Mouse (Mus musculus) embryonic facial prominence, embryonic 13.5 days (tissue): ENCODE results near the gene Pigu. TPM values are rescaled to one million over a fixed set of nuclear protein-coding genes. Genes with fewer than 3 reads are reported as not detected.

Experiments
- ATAC-seq: fragments of 200-750 bp; cut with Nextera tagmentation; 2 replicates; pipeline ENCODE4 v1.8.0; 2017; ENCODE audit warnings: low read depth; ENCODE audit not compliant: insufficient number of reproducible peaks, insufficient read depth, low FRiP score, low TSS enrichment
- H3K27ac ChIP-seq: fragments of 300-500 bp; sonication (generic); 2 replicates; pipeline ENCODE4 v1.5.1; 2015; ENCODE audit warnings: moderate library complexity, mild to moderate bottlenecking, inconsistent platforms
- H3K27me3 ChIP-seq: fragments of 300-500 bp; sonication (generic); 2 replicates; pipeline ENCODE4 v1.6.1; 2015; ENCODE audit warnings: mild to moderate bottlenecking, inconsistent platforms
- H3K36me3 ChIP-seq: fragments of 300-500 bp; sonication (generic); 2 replicates; pipeline ENCODE4 v1.6.1; 2015; ENCODE audit warnings: mild to moderate bottlenecking, inconsistent platforms
- H3K4me1 ChIP-seq: fragments of 300-500 bp; sonication (generic); 2 replicates; pipeline ENCODE4 v1.6.1; 2015; ENCODE audit warnings: inconsistent platforms
- H3K4me2 ChIP-seq: fragments of 300-500 bp; sonication (generic); 2 replicates; pipeline ENCODE4 v1.6.1; 2015; ENCODE audit warnings: moderate library complexity, mild to moderate bottlenecking, inconsistent platforms
- H3K4me3 ChIP-seq: fragments of 300-500 bp; sonication (generic); 2 replicates; pipeline ENCODE4 v1.5.1; 2015; ENCODE audit warnings: mild to moderate bottlenecking, inconsistent platforms
- H3K9ac ChIP-seq: fragments of 300-500 bp; sonication (generic); 2 replicates; pipeline ENCODE4 v1.6.1; 2015; ENCODE audit warnings: mild to moderate bottlenecking, inconsistent platforms
- H3K9me3 ChIP-seq: fragments of 300-500 bp; sonication (generic); 2 replicates; pipeline ENCODE4 v1.6.1; 2016; ENCODE audit warnings: inconsistent platforms
- WGBS: fragments of 180-500 bp; shearing (Covaris S2); methylation state at CpG from one replicate; pipeline ENCODE4 v1.1.7; 2015; ENCODE audit warnings: mixed read lengths; 5-methylcytosine and 5-hydroxymethylcytosine counted together
- polyA plus RNA-seq: library from polyadenylated mRNA; unstranded; fragments of >200 nt; fragmentation: Nextera tagmentation; extraction: Ambion mirVana; gene quantifications from 2 replicates; pipeline ENCODE4 v1.2.1, GENCODE M21; 2015

Pigu gene
- polyA plus RNA-seq, 1 experiment from 2014 or later: 48.0 TPM

GRCm38 (mm10) chr2:155326001-155326400, 31.2 kb downstream of the Pigu start:
- no peak for ATAC-seq
- Histone ChIP-seq H3K4me2 (no peak overlapping the region), H3K4me1 (no peaks in the 10 kb centered on the region), H3K27ac (no peak overlapping the region), H3K9me3 (no peaks in the 10 kb centered on the region), H3K27me3 (no peaks in the 10 kb centered on the region), H3K4me3 (no peak overlapping the region), H3K36me3 (peaks cover 51% of the 10 kb centered on the region), H3K9ac (no peak overlapping the region)
- 91% methylated on average over 4 of the region's 4 CpGs for WGBS

GRCm38 (mm10) chr2:155320596-155320995, 36.6 kb downstream of the Pigu start:
- WGBS: 69% methylated on average over 5 of the region's 5 CpGs
- no peak overlapping the region for H3K27ac ChIP-seq
- H3K9ac ChIP-seq: no peak overlapping the region
- no peak for ATAC-seq
- H3K27me3 ChIP-seq: no peaks in the 10 kb centered on the region
- H3K4me3 ChIP-seq: no peak overlapping the region
- H3K9me3 ChIP-seq: no peaks in the 10 kb centered on the region
- H3K4me1 ChIP-seq: no peaks in the 10 kb centered on the region; the same call in 1 of the 2 replicates
- H3K4me2 ChIP-seq: no peak overlapping the region
- peaks cover 38% of the 10 kb centered on the region for H3K36me3 ChIP-seq

GRCm38 (mm10) chr2:155318618-155319017, 38.6 kb downstream of the Pigu start:
- Histone ChIP-seq H3K9me3 (no peaks in the 10 kb centered on the region), H3K4me3 (no peak overlapping the region), H3K36me3 (peaks cover 45% of the 10 kb centered on the region), H3K9ac (no peak overlapping the region), H3K27ac (no peak overlapping the region), H3K4me1 (no peaks in the 10 kb centered on the region; the same call in 1 of the 2 replicates), H3K4me2 (no peak overlapping the region), H3K27me3 (no peaks in the 10 kb centered on the region)
- WGBS: 89% methylated on average over 2 of the region's 2 CpGs
- no peak for ATAC-seq

GRCm38 (mm10) chr2:155313671-155314070, 43.6 kb downstream of the Pigu start:
- ATAC-seq: no peak
- Histone ChIP-seq H3K4me3 (no peak overlapping the region), H3K27ac (no peak overlapping the region), H3K27me3 (no peaks in the 10 kb centered on the region), H3K4me1 (peaks cover 8% of the 10 kb centered on the region), H3K9ac (no peak overlapping the region), H3K36me3 (peaks cover 41% of the 10 kb centered on the region), H3K4me2 (no peak overlapping the region), H3K9me3 (no peaks in the 10 kb centered on the region)
- 41% methylated on average over 6 of the region's 6 CpGs for WGBS

GRCm38 (mm10) chr2:155308936-155309592, 48.2 kb downstream of the Pigu start:
- peak overlapping the region; percentile 60; the same call in 1 of the 2 replicates for H3K27ac ChIP-seq
- H3K9me3 ChIP-seq: no peaks in the 10 kb centered on the region
- H3K27me3 ChIP-seq: no peaks in the 10 kb centered on the region
- H3K9ac ChIP-seq: no peak overlapping the region
- no peak overlapping the region for H3K4me2 ChIP-seq
- ATAC-seq: no peak
- 28% methylated on average over 3 of the region's 3 CpGs for WGBS
- peaks cover 8% of the 10 kb centered on the region for H3K4me1 ChIP-seq
- H3K4me3 ChIP-seq: no peak overlapping the region
- peaks cover 43% of the 10 kb centered on the region for H3K36me3 ChIP-seq

- H3K36me3 ChIP-seq: peaks cover 64% of the 10 kb centered on the region
- H3K4me3 ChIP-seq: no peak overlapping the region
- H3K27me3 ChIP-seq: no peaks in the 10 kb centered on the region
- no peaks in the 10 kb centered on the region for H3K4me1 ChIP-seq
- H3K4me2 ChIP-seq: no peak overlapping the region
- no peak overlapping the region for H3K9ac ChIP-seq
- no peak for ATAC-seq
- 86% methylated on average over 4 of the region's 4 CpGs for WGBS
- H3K9me3 ChIP-seq: no peaks in the 10 kb centered on the region
- no peak overlapping the region for H3K27ac ChIP-seq
Observed at GRCm38 (mm10) chr2:155299563-155299962, 57.7 kb downstream of the Pigu start.

GRCm38 (mm10) chr2:155295453-155295852, 61.8 kb downstream of the Pigu start:
- H3K9ac ChIP-seq: no peak overlapping the region
- H3K4me2 ChIP-seq: no peak overlapping the region
- peaks cover 86% of the 10 kb centered on the region for H3K36me3 ChIP-seq
- WGBS: 95% methylated on average over 6 of the region's 6 CpGs
- no peak for ATAC-seq
- H3K4me3 ChIP-seq: no peak overlapping the region
- H3K4me1 ChIP-seq: no peaks in the 10 kb centered on the region
- no peaks in the 10 kb centered on the region for H3K9me3 ChIP-seq
- H3K27ac ChIP-seq: no peak overlapping the region
- H3K27me3 ChIP-seq: no peaks in the 10 kb centered on the region

- WGBS: 91% methylated on average over 4 of the region's 4 CpGs
- Histone ChIP-seq H3K27me3 (no peaks in the 10 kb centered on the region), H3K4me2 (no peak overlapping the region), H3K4me1 (no peaks in the 10 kb centered on the region), H3K9me3 (no peaks in the 10 kb centered on the region), H3K36me3 (peaks cover 82% of the 10 kb centered on the region), H3K27ac (no peak overlapping the region), H3K4me3 (no peak overlapping the region), H3K9ac (no peak overlapping the region)
- no peak for ATAC-seq
Observed at GRCm38 (mm10) chr2:155293946-155294345, 63.3 kb downstream of the Pigu start.

- Histone ChIP-seq H3K9me3 (no peaks in the 10 kb centered on the region), H3K4me1 (no peaks in the 10 kb centered on the region), H3K4me3 (no peak overlapping the region), H3K27me3 (no peaks in the 10 kb centered on the region), H3K9ac (no peak overlapping the region), H3K4me2 (no peak overlapping the region), H3K27ac (no peak overlapping the region), H3K36me3 (peaks cover 77% of the 10 kb centered on the region)
- WGBS: 92% methylated on average over 2 of the region's 2 CpGs
- ATAC-seq: no peak
Observed at GRCm38 (mm10) chr2:155293382-155293781, 63.8 kb downstream of the Pigu start.

GRCm38 (mm10) chr2:155290066-155290465, 67.2 kb downstream of the Pigu start:
- WGBS: 91% methylated on average over 8 of the region's 8 CpGs
- no peaks in the 10 kb centered on the region for H3K9me3 ChIP-seq
- no peak overlapping the region for H3K9ac ChIP-seq
- H3K27me3 ChIP-seq: no peaks in the 10 kb centered on the region
- H3K4me1 ChIP-seq: no peaks in the 10 kb centered on the region
- H3K4me2 ChIP-seq: no peak overlapping the region
- no peak for ATAC-seq
- H3K27ac ChIP-seq: no peak overlapping the region
- no peak overlapping the region for H3K4me3 ChIP-seq
- peaks cover 55% of the 10 kb centered on the region for H3K36me3 ChIP-seq

- H3K27me3 ChIP-seq: no peaks in the 10 kb centered on the region
Observed at GRCm38 (mm10) chr2:155287456-155288250, 69.6 kb downstream of the Pigu start.

GRCm38 (mm10) chr2:155285744-155286143, 71.5 kb downstream of the Pigu start:
- H3K9me3 ChIP-seq: no peaks in the 10 kb centered on the region
- no peak overlapping the region for H3K9ac ChIP-seq
- no peaks in the 10 kb centered on the region for H3K27me3 ChIP-seq
- H3K36me3 ChIP-seq: peaks cover 42% of the 10 kb centered on the region
- 79% methylated on average over 6 of the region's 6 CpGs for WGBS
- H3K27ac ChIP-seq: no peak overlapping the region
- H3K4me3 ChIP-seq: no peak overlapping the region
- ATAC-seq: no peak
- H3K4me2 ChIP-seq: no peak overlapping the region
- H3K4me1 ChIP-seq: no peaks in the 10 kb centered on the region

More at GRCm38 (mm10) chr2:155287456-155288250, 69.6 kb downstream of the Pigu start:
- no peak for ATAC-seq
- no peak overlapping the region for H3K27ac ChIP-seq
- no peak overlapping the region for H3K9ac ChIP-seq
- H3K9me3 ChIP-seq: no peaks in the 10 kb centered on the region
- 88% methylated on average over 4 of the region's 4 CpGs for WGBS
- no peak overlapping the region for H3K4me3 ChIP-seq
- no peak overlapping the region for H3K4me2 ChIP-seq
- no peaks in the 10 kb centered on the region for H3K4me1 ChIP-seq
- peaks cover 61% of the 10 kb centered on the region for H3K36me3 ChIP-seq
